Mouse (Mus musculus) MEL (cell line): ENCODE data around the gene Spaca7.

Experiments
- CTCF ChIP-seq, 3 experiments: IDR thresholded peaks in 2 of 3; conservative IDR thresholded peaks in 1 of 3; 2 replicates each; pipeline ENCODE4 v1.5.1; 2011 to 2012; ENCODE audit warnings: low read length in 3 of 3, low read depth in 2 of 3, mild to moderate bottlenecking in 2 of 3, improper control_type of control experiment in 1 of 3, inconsistent platforms in 1 of 3, mixed read lengths in 1 of 3, moderate library complexity in 1 of 3; ENCODE audit not compliant: control insufficient read depth in 1 of 3, insufficient read depth in 1 of 3, poor library complexity in 1 of 3, severe bottlenecking in 1 of 3
- MAX ChIP-seq: IDR thresholded peaks from 2 replicates; pipeline ENCODE4 v1.6.1; 2011; ENCODE audit warnings: low read length, improper control_type of control experiment
- USF2 ChIP-seq, 2 experiments: IDR thresholded peaks; 2 replicates each; pipeline ENCODE4 v1.6.1; 2011 to 2012; ENCODE audit warnings: improper control_type of control experiment in 2 of 2, low read length in 2 of 2, borderline replicate concordance in 1 of 2, inconsistent platforms in 1 of 2, low read depth in 1 of 2, mild to moderate bottlenecking in 1 of 2; ENCODE audit not compliant: insufficient read depth in 1 of 2
- ZNF384 ChIP-seq: IDR thresholded peaks from 2 replicates; pipeline ENCODE4 v1.6.1; 2012; ENCODE audit warnings: low read depth, mild to moderate bottlenecking, inconsistent platforms, low read length, improper control_type of control experiment

- TF ChIP-seq CTCF (IDR thresholded peaks at IDR 0.05 in 2 of 3, conservative IDR thresholded peaks at IDR 0.05 in 1 of 3; ENCODE audit: control insufficient read depth in 1 of 3, insufficient read depth in 1 of 3, low read depth in 2 of 3, low read length in 3 of 3, poor library complexity in 1 of 3, severe bottlenecking in 1 of 3) (peak; percentile 62 to 72 (median 63)), MAX (no peak), USF2 (IDR thresholded peaks at IDR 0.05; ENCODE audit: borderline replicate concordance in 1 of 2, insufficient read depth in 1 of 2, low read depth in 1 of 2, low read length in 2 of 2) (no peak), ZNF384 (no peak)
Measured at GRCm38 (mm10) chr8:12629079-12629478, 56.2 kb downstream of the Spaca7 start.
